Comparison of ENCODE assay signal across 27 mouse cellular contexts in genomic region chr10:111790911-111791310, GRCm38 (mm10).
"Had no signal": no experiment of that assay in that cellular context is flagged by ENCODE, and none has a peak within 500 bp of the region (broad histone marks: within the 10 kb centered on the region; RNA-seq: fewer than 3 reads in every experiment).

No protein-coding gene starts in this region.

- H3K9me3 ChIP-seq: embryonic facial prominence, embryonic 10.5 days; embryonic facial prominence, embryonic 12.5 days; embryonic facial prominence, embryonic 13.5 days; embryonic facial prominence, embryonic 15.5 days; forebrain, embryonic 10.5 days; forebrain, embryonic 12.5 days; forebrain, embryonic 13.5 days; forebrain, embryonic 15.5 days had no signal

- H3K36me3 ChIP-seq: embryonic facial prominence, embryonic 10.5 days; embryonic facial prominence, embryonic 12.5 days; embryonic facial prominence, embryonic 13.5 days; embryonic facial prominence, embryonic 15.5 days; forebrain, embryonic 10.5 days; forebrain, embryonic 12.5 days; forebrain, embryonic 15.5 days had no signal

- H3K4me3 ChIP-seq: embryonic facial prominence, embryonic 10.5 days; embryonic facial prominence, embryonic 12.5 days; embryonic facial prominence, embryonic 13.5 days; embryonic facial prominence, embryonic 15.5 days; erythroblast, embryonic 14.5 days; forebrain, embryonic 10.5 days; forebrain, embryonic 12.5 days; forebrain, embryonic 13.5 days; forebrain, embryonic 15.5 days; gastrocnemius, adult 2 months; heart, adult 2 months had no signal

- H3K4me1 ChIP-seq: forebrain, embryonic 13.5 days; forebrain, embryonic 15.5 days had no signal

- H3K9ac ChIP-seq: embryonic facial prominence, embryonic 12.5 days; embryonic facial prominence, embryonic 13.5 days; embryonic facial prominence, embryonic 15.5 days; forebrain, embryonic 12.5 days; forebrain, embryonic 13.5 days; forebrain, embryonic 15.5 days; forebrain, postnatal 0 days had no signal

- H3K4me2 ChIP-seq: embryonic facial prominence, embryonic 12.5 days; embryonic facial prominence, embryonic 13.5 days; embryonic facial prominence, embryonic 15.5 days; forebrain, embryonic 12.5 days; forebrain, embryonic 13.5 days; forebrain, embryonic 15.5 days had no signal

- H3K27ac ChIP-seq: embryonic facial prominence, embryonic 10.5 days; embryonic facial prominence, embryonic 12.5 days; embryonic facial prominence, embryonic 13.5 days; embryonic facial prominence, embryonic 15.5 days; forebrain, embryonic 10.5 days; forebrain, embryonic 12.5 days; forebrain, embryonic 13.5 days; forebrain, embryonic 15.5 days; gastrocnemius, adult 2 months; heart, adult 2 months had no signal

- H3K27me3 ChIP-seq: embryonic facial prominence, embryonic 12.5 days; embryonic facial prominence, embryonic 13.5 days; embryonic facial prominence, embryonic 15.5 days; forebrain, embryonic 12.5 days; forebrain, embryonic 13.5 days; forebrain, embryonic 15.5 days had no signal

- DNase-seq: cerebellum, adult 8-10 months; cerebellum, adult 9-10 months; cerebellum, adult 9-11 months; cerebellum, postnatal 10 days; cerebellum, postnatal 14 days; cerebellum, postnatal 25 days; cerebellum, postnatal 36 days; embryo, embryonic 11 days; forebrain, postnatal 0 days; gastrocnemius, adult 2 months; gastrocnemius, postnatal 10 days; gastrocnemius, postnatal 14 days; gastrocnemius, postnatal 25 days; gastrocnemius, postnatal 36 days; heart, adult 18-20 months; heart, adult 2 months had no signal

- ATAC-seq: forebrain, embryonic 13.5 days; forebrain, embryonic 14.5 days; forebrain, embryonic 15.5 days; forebrain, embryonic 16.5 days; forebrain, postnatal 0 days had no signal
